Mouse (Mus musculus) heart, adult 2 months (tissue): ENCODE data around the gene Emc8.

Experiments
- CTCF ChIP-seq: fragments of 200-600 bp; IDR thresholded peaks from 2 replicates; pipeline ENCODE4 v1.8.1; 2022; ENCODE audit warnings: antibody characterized with exemption, mild to moderate bottlenecking, moderate library complexity
- POLR2A ChIP-seq: fragments of 200-500 bp; IDR thresholded peaks from 2 replicates; pipeline ENCODE4 v1.6.1; 2011; ENCODE audit warnings: mild to moderate bottlenecking, low read depth, low read length, control low read depth; ENCODE audit not compliant: insufficient read depth

DNA sequence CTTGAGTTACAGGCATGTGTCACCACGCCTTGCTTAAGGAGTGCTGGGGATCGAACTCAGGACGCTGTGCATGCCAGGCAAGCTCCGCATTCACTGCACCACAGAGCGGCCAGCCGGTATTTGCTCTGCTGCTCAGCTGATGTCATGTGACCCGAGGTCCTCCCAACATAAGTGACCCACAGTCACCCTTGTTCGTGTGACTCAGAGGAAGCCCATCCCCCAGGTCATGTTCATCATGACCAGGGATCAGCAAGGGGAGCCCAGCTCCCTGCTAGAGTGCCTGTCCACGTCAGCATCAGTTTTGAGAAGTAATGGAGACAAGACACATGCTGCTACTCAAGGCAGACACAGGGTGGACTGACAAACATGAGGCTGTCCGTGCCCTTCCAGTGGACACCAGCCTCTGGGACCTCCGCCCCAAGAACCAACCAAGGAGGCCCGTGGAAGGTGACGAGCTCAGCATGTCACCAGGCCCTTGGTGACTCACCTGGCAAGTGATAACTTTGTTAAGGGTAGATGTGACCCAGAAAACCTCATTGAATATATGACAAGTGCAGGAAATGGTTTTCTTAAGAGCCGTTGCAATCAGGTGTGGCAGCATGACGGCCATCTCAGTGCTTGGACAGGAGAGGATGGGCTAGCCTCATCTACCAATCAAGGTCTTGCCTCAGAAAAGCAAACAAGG lies 47.8 kb upstream of the Emc8 start:
- no peak for TF ChIP-seq CTCF
- TF ChIP-seq POLR2A, result no peak
